Mouse (Mus musculus) G1E (cell line): Measurements from ENCODE around the gene Stx18.

ENCODE experiments used
- CTCF ChIP-seq: IDR thresholded peaks from 2 replicates; pipeline ENCODE4 v1.5.1; 2012; ENCODE audit warnings: low read depth, low read length, inconsistent platforms, mixed read lengths
- TAL1 ChIP-seq: conservative IDR thresholded peaks from 2 replicates; pipeline ENCODE4 v1.6.1; 2012; ENCODE audit warnings: low read depth, low read length, inconsistent platforms, mixed read lengths

DNA sequence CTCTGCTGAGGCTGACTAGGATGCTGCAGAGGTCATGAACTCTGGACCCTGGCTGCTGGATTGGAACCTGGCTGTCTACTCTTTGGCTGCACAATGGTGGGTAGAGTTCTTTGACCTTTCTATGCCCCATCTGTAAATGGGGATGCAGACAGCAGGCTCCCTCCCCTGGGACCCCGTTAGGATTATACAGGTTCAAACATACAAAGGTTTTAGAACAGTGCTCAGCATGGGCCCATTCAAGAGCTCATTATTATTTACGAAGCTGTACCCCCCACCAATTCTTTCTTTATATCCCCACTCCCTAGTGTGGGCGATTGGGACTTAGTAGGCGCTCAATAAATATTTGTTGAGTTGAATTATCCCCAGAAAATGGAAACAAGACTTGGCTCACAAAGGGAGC lies 36.0 kb upstream of the Stx18 start:
- TF ChIP-seq TAL1 (no peak), CTCF (no peak)
